Mouse (Mus musculus): ENCODE results near the gene Mrpl9.

Mrpl9 gene

GRCm38 (mm10) chr3:94463926-94464578 lies 20.9 kb downstream of the Mrpl9 start:
- DNase-seq (ENCODE audit: inconsistent age in 2 of 2, low spot score in 1 of 2) = peak in 1 of 2 experiments; percentile 47

GRCm38 (mm10) chr3:94465632-94466430 lies 22.7 kb downstream of the Mrpl9 start:
- no peak for DNase-seq (ENCODE audit: inconsistent age in 2 of 2, low spot score in 1 of 2)

- no peak for DNase-seq (ENCODE audit: inconsistent age in 2 of 2, low spot score in 1 of 2)
These were observed 25.8 kb downstream of the Mrpl9 start for GRCm38 (mm10) chr3:94468931-94469330.

DNA sequence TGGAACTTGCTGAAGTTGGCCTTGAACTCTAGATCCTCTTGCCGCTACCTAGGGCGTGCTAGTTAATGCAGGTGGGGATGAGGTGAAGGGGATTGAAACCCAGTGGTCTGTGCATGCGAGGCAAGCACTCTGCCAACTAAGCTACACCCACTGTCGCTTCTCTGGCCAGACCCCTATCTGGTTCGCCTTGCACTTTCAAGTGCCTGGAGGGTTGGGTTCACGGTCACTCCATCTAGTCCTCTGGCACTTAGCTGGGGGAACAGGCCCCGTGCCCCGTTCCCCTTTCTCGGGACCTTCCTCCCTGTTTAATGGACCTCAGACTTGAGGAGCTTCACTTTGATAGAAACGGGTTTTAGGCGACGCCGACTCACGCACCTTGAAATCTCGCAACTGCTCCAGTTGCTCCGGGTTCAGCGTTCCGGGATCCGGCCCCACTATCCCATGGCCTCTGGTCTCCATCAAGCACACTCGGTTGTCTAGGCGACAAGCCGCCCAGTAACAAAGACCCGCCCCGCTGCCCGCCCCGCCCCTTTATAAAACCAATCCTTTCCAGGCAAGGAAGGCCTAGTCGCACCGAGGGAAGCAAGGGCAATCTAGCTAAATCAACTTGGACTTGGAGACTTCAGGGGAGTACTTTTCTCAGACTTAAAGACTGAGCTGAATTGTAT lies 29.5 kb downstream of the Mrpl9 start:
- DNase-seq (ENCODE audit: inconsistent age in 2 of 2, low spot score in 1 of 2) = peak; percentile 23 to 58

DNA sequence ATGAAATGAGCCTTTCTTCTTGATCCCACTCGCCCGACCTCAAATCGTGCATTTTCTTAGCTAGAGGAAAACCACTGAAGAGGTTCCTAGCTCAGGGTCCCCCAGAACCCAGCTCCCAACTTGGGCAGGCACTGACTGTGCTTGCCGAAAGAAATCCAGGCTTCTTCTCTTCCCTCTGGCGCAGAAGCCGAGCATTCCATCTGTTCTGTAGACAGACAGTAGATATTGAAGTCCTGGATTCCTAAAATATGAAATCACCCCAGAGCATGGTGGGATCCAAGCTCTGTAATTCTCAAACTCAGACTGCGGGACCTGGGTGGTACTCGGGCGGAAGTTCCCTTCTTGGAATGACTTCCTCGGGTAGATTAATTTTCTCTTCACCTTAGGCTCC lies 30.0 kb downstream of the Mrpl9 start:
- DNase-seq (ENCODE audit: inconsistent age in 2 of 2, low spot score in 1 of 2) = no peak

GRCm38 (mm10) chr3:94473567-94474232 lies 30.6 kb downstream of the Mrpl9 start:
- no peak for DNase-seq (ENCODE audit: inconsistent age in 2 of 2, low spot score in 1 of 2)

DNA sequence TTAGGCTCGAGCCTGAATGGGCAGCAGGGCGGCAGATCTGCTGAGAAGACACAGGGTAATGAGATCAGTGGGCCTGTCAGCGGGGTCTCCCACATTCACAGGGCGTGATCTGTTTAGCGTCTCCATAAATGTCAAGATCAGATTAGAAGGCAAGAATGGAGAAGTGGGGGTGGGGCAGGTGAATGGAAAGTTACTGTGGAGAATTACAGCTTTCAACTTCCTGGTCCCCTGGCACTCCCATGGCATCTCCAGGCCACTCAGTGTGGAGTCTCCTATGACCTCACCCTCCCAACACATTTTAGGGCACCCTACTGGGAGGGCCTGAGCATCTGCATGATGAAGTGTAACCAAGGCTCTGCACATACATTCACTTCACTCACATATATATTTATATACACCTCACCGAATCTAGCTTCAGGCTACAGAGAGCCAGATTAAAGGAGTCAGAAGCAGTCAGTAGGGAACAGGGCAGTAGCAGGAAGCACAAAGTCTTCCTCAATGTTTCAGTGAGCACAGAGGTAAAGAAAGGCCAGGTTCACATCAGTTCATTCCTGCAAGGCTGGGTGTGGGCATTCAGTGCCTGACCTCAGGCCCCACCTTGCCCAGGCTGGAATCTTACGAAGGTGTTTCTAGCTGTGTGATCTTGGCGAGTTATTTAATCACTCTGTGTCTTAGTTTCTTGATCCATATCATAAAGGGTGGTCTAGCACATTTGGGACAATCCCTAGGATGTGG lies 33.4 kb downstream of the Mrpl9 start:
- peak in 1 of 2 experiments; percentile 47 for DNase-seq (ENCODE audit: inconsistent age in 2 of 2, low spot score in 1 of 2)

GRCm38 (mm10) chr3:94477444-94477843 lies 34.3 kb downstream of the Mrpl9 start:
- no peak for DNase-seq (ENCODE audit: inconsistent age in 2 of 2, low spot score in 1 of 2)

DNA sequence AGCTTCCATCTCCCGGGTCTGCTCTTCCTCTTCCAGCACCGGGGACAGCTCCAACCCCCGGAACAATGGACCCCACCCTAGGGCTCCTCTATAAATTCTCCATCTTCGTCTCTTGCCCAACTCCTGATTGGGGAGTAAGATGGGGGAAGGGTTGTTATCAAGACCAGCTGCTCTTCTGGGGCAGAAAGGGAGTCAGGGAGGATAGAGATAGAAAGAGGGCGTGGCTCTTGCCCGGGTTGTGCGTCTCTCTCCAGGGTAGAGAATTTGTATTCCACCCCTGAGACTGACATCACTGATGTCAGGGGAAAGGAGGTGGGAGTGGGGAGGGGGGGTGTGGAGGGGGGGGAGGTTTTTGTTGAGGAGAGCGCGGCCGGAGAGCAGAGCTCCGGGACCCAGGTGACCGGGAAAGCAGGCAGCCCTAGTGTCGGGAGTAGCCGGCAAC lies 34.9 kb downstream of the Mrpl9 start, which contains the start of gene Celf3:
Gene Celf3 (plus strand): TSS at position 315 of the 442 bp plus-strand sequence.
- DNase-seq (ENCODE audit: inconsistent age in 2 of 2, low spot score in 1 of 2) = peak; percentile 23 to 54

DNA sequence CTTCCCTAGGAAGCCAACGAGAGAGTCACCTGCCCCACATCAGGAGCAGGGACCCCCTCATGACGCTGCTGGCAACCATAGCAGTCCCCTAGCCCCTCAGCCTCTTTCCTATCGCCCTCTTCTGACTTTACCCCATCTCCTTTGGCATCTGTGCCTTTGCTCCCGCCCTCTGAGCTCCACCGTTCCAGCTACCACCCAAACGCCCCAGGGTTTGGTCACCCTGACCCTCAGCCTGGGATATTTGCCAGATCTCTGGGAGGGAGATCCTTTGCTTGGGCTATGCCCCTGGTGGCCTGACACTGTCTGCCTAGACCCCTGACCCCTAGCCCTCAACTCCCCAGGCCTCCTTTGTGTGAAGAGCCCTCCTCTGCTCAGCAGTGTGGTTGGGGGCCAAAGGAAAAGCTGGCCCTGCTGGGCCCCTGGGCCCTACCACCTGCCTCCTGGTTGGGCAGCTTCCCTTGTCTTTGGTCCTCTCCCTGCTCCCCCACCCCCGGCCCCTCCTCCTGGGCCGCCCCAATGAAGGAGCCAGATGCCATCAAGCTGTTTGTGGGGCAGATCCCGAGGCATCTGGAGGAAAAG lies 35.6 kb downstream of the Mrpl9 start:
- no peak for DNase-seq (ENCODE audit: inconsistent age in 2 of 2, low spot score in 1 of 2)

DNA sequence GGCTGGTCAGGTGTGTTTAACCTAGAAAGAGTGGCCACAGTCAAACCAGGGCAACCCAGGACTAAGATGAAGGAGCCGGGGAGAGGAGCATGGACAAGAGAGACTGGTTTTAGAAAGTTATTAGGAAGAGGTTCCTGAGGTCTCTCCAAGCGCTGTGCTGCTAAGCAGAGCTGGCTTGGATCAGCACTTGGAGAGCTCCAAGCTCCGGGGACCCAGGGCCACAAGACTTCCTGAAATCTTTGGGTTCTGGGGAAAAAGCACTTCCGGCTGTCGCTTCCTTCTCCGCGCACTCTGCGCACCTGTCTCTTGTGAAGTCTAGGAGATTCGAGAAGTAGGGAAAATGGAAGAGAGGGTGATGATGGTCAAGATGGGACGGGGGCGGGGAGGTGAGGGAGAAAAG lies 36.4 kb downstream of the Mrpl9 start:
- no peak for DNase-seq (ENCODE audit: inconsistent age in 2 of 2, low spot score in 1 of 2)

GRCm38 (mm10) chr3:94480291-94480884 lies 37.3 kb downstream of the Mrpl9 start, which contains the start of gene Riiad1:
Riiad1 (minus strand) TSS chr3:94480341.
- no peak for DNase-seq (ENCODE audit: inconsistent age in 2 of 2, low spot score in 1 of 2)

GRCm38 (mm10) chr3:94481429-94481828 lies 38.3 kb downstream of the Mrpl9 start:
- no peak for DNase-seq (ENCODE audit: inconsistent age in 2 of 2, low spot score in 1 of 2)

DNA sequence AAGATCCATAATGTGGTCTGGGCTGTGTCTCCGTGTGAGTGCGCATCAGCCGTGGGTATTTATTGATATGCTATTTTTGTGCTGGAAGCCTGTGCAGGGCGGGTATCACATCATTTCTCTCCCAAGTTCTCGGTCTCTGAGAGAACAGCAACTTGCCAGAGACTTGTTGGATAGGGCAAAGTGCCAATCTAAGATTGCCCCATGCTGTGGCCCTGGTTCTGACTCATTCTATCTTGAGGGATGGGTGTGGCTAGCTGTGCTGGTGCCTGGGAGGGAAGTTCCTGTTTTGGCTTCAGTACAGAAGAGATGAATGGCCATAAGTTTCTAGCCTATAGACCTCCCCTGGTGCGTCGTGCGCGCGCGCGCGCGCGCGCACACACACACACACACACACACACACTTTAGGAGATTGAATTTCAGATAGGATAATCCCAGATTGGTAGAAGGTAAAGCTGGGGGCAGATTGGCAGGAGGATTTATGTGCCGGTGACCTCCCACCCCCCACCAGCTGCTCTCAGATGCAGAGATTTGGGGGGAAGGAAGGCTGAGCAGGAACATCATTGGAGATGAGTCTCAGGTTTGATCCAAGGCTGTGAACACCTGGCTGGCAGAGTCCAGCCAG lies 39.8 kb downstream of the Mrpl9 start:
- peak; percentile 36 to 82 for DNase-seq (ENCODE audit: inconsistent age in 2 of 2, low spot score in 1 of 2)

DNA sequence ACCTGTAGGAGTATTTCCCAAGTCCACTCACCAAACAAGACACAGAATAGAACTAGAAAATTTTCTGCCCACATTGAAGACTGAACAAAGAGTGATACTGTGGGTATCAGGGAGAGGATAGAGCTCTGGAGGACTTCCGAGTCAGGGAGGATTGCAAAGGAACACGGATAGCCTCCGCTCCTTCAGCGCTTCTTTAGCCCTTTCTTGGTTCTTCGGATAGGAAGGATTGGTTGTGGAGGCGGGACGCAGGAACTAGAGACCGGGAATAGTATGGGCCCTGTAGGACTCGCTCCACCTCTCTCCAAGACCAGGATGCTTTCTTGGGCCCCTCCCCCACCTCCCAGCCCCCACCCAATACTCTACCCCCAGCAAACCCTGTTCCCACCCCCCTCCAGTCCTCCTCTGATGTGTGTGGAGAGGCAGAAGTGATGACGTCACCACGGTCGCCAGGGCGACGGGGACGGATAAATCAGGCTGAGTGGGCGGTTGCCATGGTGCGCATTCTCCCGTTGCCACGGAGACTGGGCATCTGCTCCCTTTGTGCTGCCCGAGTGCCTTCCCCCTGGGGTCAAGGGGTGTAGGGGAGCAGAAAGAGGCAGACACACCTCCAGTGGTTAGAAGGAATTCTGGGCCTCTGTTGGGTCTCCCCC lies 40.8 kb downstream of the Mrpl9 start:
- DNase-seq (ENCODE audit: inconsistent age in 2 of 2, low spot score in 1 of 2) = peak; percentile 56 to 71

DNA sequence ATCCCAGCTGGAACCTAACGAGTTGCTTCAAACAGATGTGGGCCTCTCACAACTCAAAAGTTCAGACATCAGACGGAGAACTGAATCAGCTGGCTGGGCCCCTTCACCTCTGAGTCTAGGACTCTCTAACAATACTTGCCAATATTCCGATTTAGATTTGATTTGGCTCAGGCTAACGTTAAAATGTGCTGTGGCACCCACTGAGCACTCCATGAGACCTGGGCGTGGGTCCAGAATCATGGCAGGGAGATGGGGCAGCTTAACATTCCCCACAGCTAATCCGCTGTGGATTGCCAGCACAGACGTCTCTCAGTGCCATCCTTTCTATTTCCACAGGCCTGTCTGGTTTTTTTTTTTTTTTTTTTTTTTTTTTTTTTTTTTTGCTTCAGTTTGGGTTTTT lies 42.8 kb downstream of the Mrpl9 start:
- DNase-seq (ENCODE audit: inconsistent age in 2 of 2, low spot score in 1 of 2) = no peak

DNA sequence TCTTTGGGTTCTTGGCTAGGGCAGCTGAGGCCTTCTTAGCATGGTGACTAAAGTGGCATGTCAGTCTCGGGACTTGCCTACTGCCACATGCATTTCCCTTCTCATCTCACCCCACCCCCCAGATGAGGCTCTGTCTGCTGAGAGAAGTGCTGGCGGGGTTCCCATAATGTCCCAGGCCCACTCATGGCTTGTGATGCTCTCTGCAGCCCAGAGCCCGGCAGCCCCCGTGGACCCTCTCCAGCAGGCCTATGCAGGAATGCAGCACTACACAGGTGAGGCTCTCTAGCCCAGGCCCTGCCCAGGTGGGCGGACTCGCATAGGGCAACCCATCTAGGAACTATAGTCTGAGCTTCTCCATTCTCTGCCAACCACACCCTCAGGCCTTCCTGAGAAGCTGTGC lies 44.5 kb downstream of the Mrpl9 start:
- no peak for DNase-seq (ENCODE audit: inconsistent age in 2 of 2, low spot score in 1 of 2)

DNA sequence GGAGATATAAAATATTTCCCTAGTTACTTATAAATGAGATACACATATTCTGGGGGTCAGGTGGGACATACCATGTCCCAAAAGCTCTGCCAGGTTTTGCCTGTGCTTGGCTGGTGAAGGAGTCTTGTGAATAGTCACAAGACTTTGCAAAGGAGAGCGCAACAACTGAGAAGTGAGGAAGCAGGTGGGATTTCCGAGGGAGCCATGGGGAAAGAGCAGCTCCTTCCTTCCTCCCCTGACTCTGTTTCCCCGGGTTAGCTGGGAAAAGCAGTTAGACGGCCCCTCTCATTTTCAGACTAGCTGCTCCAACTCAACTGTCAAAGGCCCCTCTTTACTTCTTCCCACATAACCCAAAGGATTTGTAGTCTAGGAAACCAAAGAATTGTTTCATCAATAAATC lies 54.0 kb downstream of the Mrpl9 start:
- DNase-seq (ENCODE audit: inconsistent age in 2 of 2, low spot score in 1 of 2) = no peak

All from adrenal gland, adult (tissue).